Mouse (Mus musculus): ENCODE results near the gene Peg10. TPM values are rescaled to one million over a fixed set of nuclear protein-coding genes. Genes with fewer than 3 reads are reported as not detected.

Gene Peg10
- polyA plus RNA-seq, 2 experiments: 3.0 to 13.0 TPM

DNA sequence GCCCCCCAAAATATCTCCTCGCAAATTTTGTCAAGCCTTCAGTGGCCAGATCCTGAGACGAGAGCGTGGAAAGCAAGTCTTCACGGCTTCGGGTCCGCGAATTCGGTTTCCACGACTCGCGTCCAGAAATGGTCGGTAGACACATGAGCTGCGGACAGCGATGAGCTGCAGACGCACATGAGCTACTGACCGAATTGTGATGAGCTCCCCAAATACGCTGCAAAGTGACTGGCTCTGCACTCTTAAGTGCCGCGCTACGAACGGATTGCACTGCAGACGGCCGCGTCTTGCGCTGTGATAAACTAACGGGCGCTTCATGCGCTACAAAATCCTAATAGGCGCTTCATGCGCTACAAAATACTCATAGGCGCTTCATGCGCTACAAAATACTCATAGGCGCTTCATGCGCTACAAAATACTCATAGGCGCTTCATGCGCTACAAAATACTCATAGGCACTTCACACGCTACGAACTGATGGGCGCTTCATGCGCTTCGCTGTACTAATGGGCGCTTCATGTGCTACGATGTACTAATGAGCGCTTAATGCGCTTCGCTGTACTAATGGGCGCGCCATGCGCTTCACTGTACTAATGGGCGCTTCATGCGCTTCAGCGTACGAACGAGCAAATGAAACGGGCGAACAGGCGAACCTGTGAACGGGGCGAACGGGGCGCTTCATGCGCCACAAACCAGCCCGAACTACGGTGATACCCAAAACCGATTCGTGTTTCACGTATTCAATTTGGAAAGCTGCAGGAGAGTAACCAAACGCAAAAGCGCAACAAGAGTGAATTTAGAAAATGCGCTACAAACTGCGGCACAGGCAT lies 785 bp downstream of the Peg10 start:
- no peaks in the 10 kb centered on the region for H3K36me3 ChIP-seq (replicated peaks; ENCODE audit: control insufficient read depth, insufficient read depth, low read depth)
- WGBS (ENCODE audit: insufficient replicate concordance): 45% methylated on average over 71 of the region's 71 CpGs
- H3K9me3 ChIP-seq (ENCODE audit: control insufficient read depth, low read length): no peaks in the 10 kb centered on the region
- ATAC-seq (ENCODE audit: insufficient read depth) (peak; percentile 31; the same call in 1 of the 2 replicates), DNase-seq (ENCODE audit: low read depth in 3 of 3, low spot score in 3 of 3) (peak; percentile 35 to 36 (median 35))
- TF ChIP-seq CTCF (IDR thresholded peaks at IDR 0.05; ENCODE audit: low read depth) (no peak), EP300 (IDR thresholded peaks at IDR 0.05; ENCODE audit: low read depth) (no peak)
- H3K4me1 ChIP-seq (replicated peaks; ENCODE audit: control insufficient read depth in 2 of 2, insufficient read depth in 2 of 2, low read length in 1 of 2): 0 out of 4 replicates have a peak, but pooled peaks cover 0 to 2% of the 10 kb centered on the region in 2 experiments
- peak overlapping the region; percentile 52 for H3K4me2 ChIP-seq (ENCODE audit: low read depth)
- no peak overlapping the region for H3K9ac ChIP-seq (replicated peaks)
- H3K4me3 ChIP-seq (ENCODE audit: insufficient read depth in 1 of 2, low read depth in 2 of 2, low read length in 2 of 2): peak overlapping the region; percentile 32 to 45
- no peak overlapping the region for H3K27ac ChIP-seq
- peaks cover 17% of the 10 kb centered on the region for H3K27me3 ChIP-seq (ENCODE audit: control insufficient read depth, insufficient read depth, low read length)

DNA sequence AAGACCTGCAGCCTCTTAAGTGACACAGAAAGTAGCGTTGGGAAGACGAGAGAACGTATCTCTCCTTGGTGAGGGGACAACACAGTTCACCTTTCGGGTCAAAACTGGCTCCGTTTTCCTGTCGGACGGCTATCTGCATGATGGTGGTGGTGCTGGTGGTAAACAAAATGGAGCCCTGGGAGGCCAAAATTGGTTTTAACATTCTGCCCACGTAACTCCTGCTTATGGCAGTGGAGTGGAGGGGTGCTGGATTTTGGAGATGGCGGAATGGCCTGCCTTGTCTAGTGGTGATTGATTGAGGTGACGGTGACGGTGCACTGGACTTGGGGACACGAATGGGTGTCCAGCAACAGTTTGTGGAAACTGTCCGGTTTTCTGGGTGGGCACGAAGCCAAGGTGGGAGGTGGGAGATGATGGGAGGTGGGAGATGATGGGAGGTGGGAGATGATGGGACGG lies 1.4 kb downstream of the Peg10 start:
- no peak overlapping the region for H3K9ac ChIP-seq (replicated peaks)
- H3K27ac ChIP-seq: no peak overlapping the region
- 40% methylated on average over 15 of the region's 15 CpGs for WGBS (ENCODE audit: insufficient replicate concordance)

DNA sequence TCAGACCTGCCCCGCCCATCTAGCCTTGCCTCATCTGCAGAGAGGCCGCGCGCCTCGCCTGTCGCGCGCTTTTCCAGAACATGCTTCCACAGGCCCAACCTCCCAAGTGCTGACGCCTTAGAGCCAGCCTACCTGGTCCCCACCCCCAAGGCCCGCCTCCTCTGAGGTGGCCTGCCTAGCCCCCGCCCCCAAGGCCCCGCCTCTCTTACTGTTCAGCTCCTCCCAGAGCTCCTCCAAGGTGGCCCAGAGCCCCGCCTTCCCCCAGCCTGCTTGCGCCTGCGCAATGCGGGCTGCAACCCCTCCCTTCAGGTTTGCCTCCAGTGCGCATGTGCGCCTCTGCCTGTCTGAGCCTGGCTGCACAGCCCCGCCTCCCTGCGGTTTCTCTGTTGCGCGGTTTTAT lies 2.0 kb downstream of the Peg10 start:
- Histone ChIP-seq H3K4me2 (ENCODE audit: low read depth) (peak overlapping the region; percentile 52; the same call in 1 of the 2 replicates), H3K36me3 (replicated peaks; ENCODE audit: control insufficient read depth, insufficient read depth, low read depth) (no peaks in the 10 kb centered on the region), H3K9ac (replicated peaks) (no peak overlapping the region), H3K4me1 (replicated peaks; ENCODE audit: control insufficient read depth in 2 of 2, insufficient read depth in 2 of 2, low read length in 1 of 2) (0 out of 4 replicates have a peak, but pooled peaks cover 0 to 2% of the 10 kb centered on the region in 2 experiments), H3K9me3 (ENCODE audit: control insufficient read depth, low read length) (no peaks in the 10 kb centered on the region), H3K4me3 (ENCODE audit: insufficient read depth in 1 of 2, low read depth in 2 of 2, low read length in 2 of 2) (no peak overlapping the region), H3K27ac (no peak overlapping the region), H3K27me3 (ENCODE audit: control insufficient read depth, insufficient read depth, low read length) (peaks cover 17% of the 10 kb centered on the region)
- peak; percentile 69 to 78 (median 70) for DNase-seq (ENCODE audit: low read depth in 3 of 3, low spot score in 3 of 3)
- 41% methylated on average over 22 of the region's 22 CpGs for WGBS (ENCODE audit: insufficient replicate concordance)
- TF ChIP-seq CTCF (IDR thresholded peaks at IDR 0.05; ENCODE audit: low read depth): 0 out of 2 replicates have a peak, but pooled peaks have one; percentile 12
- TF ChIP-seq EP300 (IDR thresholded peaks at IDR 0.05; ENCODE audit: low read depth): no peak
- ATAC-seq (ENCODE audit: insufficient read depth): peak; percentile 94

More for the DNA sequence above, 1.4 kb downstream of the Peg10 start:
- Histone ChIP-seq H3K4me3 (ENCODE audit: insufficient read depth in 1 of 2, low read depth in 2 of 2, low read length in 2 of 2) (peak overlapping the region; percentile 20 to 45), H3K27me3 (ENCODE audit: control insufficient read depth, insufficient read depth, low read length) (peaks cover 17% of the 10 kb centered on the region), H3K36me3 (replicated peaks; ENCODE audit: control insufficient read depth, insufficient read depth, low read depth) (no peaks in the 10 kb centered on the region), H3K4me2 (ENCODE audit: low read depth) (peak overlapping the region; percentile 52), H3K4me1 (replicated peaks; ENCODE audit: control insufficient read depth in 2 of 2, insufficient read depth in 2 of 2, low read length in 1 of 2) (0 out of 4 replicates have a peak, but pooled peaks cover 0 to 2% of the 10 kb centered on the region in 2 experiments), H3K9me3 (ENCODE audit: control insufficient read depth, low read length) (no peaks in the 10 kb centered on the region)
- no peak for DNase-seq (ENCODE audit: low read depth in 3 of 3, low spot score in 3 of 3)
- peak; percentile 11; the same call in 1 of the 2 replicates for ATAC-seq (ENCODE audit: insufficient read depth)
- TF ChIP-seq EP300 (IDR thresholded peaks at IDR 0.05; ENCODE audit: low read depth) (no peak), CTCF (IDR thresholded peaks at IDR 0.05; ENCODE audit: low read depth) (no peak)

DNA sequence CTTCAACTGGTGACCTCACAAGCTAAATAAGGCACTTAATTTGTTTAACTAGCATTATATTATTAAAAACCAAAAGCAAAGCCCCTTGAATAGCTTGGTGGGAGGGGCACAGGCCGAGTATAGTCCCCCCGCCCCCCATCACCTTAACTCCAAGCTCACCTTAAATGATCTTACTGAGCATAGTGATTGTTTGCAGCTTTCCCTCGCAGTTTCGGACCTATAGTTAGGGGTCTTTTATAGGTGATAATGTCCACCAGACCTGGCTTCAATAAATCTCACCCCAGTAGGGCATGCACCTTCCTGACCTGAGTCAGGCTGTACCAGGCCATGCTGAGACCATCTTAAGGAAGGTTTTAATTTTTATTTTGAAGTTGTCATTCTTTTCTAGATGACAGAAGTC lies 4.2 kb downstream of the Peg10 start:
- Histone ChIP-seq H3K36me3 (replicated peaks; ENCODE audit: control insufficient read depth, insufficient read depth, low read depth) (no peaks in the 10 kb centered on the region), H3K9me3 (ENCODE audit: control insufficient read depth, low read length) (no peaks in the 10 kb centered on the region), H3K27me3 (ENCODE audit: control insufficient read depth, insufficient read depth, low read length) (peaks cover 17% of the 10 kb centered on the region), H3K9ac (replicated peaks) (no peak overlapping the region), H3K4me2 (ENCODE audit: low read depth) (no peak overlapping the region), H3K4me1 (replicated peaks; ENCODE audit: control insufficient read depth in 2 of 2, insufficient read depth in 2 of 2, low read length in 1 of 2) (0 out of 4 replicates have a peak, but pooled peaks cover 0 to 2% of the 10 kb centered on the region in 2 experiments), H3K4me3 (ENCODE audit: insufficient read depth in 1 of 2, low read depth in 2 of 2, low read length in 2 of 2) (no peak overlapping the region), H3K27ac (no peak overlapping the region)
- WGBS (ENCODE audit: insufficient replicate concordance): 61% methylated on average over 4 of the region's 4 CpGs
- TF ChIP-seq EP300 (IDR thresholded peaks at IDR 0.05; ENCODE audit: low read depth) (no peak), CTCF (IDR thresholded peaks at IDR 0.05; ENCODE audit: low read depth) (no peak)
- ATAC-seq (ENCODE audit: insufficient read depth): no peak
- no peak for DNase-seq (ENCODE audit: low read depth in 3 of 3, low spot score in 3 of 3)

DNA sequence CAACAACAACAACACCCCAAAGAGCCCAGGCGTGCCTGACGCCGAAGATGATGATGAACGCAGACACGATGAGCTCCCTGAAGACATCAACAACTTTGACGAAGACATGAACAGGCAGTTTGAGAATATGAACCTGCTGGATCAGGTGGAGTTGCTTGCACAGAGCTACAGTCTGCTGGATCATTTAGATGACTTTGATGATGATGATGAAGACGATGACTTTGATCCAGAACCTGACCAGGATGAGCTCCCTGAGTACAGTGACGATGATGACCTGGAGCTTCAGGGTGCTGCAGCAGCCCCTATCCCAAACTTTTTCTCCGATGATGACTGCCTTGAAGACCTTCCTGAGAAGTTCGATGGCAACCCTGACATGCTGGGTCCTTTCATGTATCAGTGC lies 7.2 kb downstream of the Peg10 start:
- Histone ChIP-seq H3K9ac (replicated peaks) (no peak overlapping the region), H3K4me1 (replicated peaks; ENCODE audit: control insufficient read depth in 2 of 2, insufficient read depth in 2 of 2, low read length in 1 of 2) (no peaks in the 10 kb centered on the region), H3K9me3 (ENCODE audit: control insufficient read depth, low read length) (no peaks in the 10 kb centered on the region), H3K4me3 (ENCODE audit: insufficient read depth in 1 of 2, low read depth in 2 of 2, low read length in 2 of 2) (no peak overlapping the region), H3K27me3 (ENCODE audit: control insufficient read depth, insufficient read depth, low read length) (no peaks in the 10 kb centered on the region), H3K36me3 (replicated peaks; ENCODE audit: control insufficient read depth, insufficient read depth, low read depth) (no peaks in the 10 kb centered on the region), H3K27ac (no peak overlapping the region), H3K4me2 (ENCODE audit: low read depth) (no peak overlapping the region)
- WGBS (ENCODE audit: insufficient replicate concordance): 81% methylated on average over 10 of the region's 10 CpGs
- no peak for ATAC-seq (ENCODE audit: insufficient read depth)
- TF ChIP-seq CTCF (IDR thresholded peaks at IDR 0.05; ENCODE audit: low read depth) (no peak), EP300 (IDR thresholded peaks at IDR 0.05; ENCODE audit: low read depth) (no peak)
- DNase-seq (ENCODE audit: low read depth in 3 of 3, low spot score in 3 of 3): no peak
